Mouse (Mus musculus): ENCODE data around the gene Sos1. TPM values are rescaled to one million over a fixed set of nuclear protein-coding genes. Genes with fewer than 3 reads are reported as not detected.

Sos1 gene
- polyA plus RNA-seq, 1 experiment = 4.2 TPM

DNA sequence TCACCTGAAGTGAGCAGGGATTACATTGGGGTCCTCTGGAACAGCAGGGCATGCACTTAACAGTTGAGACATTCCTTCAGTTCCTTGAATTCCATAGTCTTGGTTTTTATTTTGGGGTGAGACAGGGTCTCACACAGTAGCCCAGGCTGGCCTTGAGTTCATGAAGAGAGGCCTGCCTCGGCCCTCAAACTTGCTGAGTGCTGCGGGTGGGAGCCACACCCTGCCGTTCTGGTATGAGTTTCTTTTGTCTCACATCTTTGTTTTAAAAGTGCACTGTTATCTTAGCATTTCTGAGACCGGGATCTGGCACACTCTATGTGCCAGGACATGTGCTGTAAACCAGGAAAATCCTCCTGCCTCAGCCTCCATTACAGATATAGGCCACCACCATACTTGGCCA is 19.8 kb upstream of the Sos1 start:
- no peak for TF ChIP-seq FOSL1 (IDR thresholded peaks at IDR 0.05; ENCODE audit: insufficient read depth, low read length, poor library complexity, severe bottlenecking)
- no peak for TF ChIP-seq MYOG (IDR thresholded peaks at IDR 0.05; ENCODE audit: control insufficient read depth, extremely low read depth, insufficient read length)
- no peak for TF ChIP-seq MYOD1 (IDR thresholded peaks at IDR 0.05; ENCODE audit: control insufficient read depth, insufficient read length, low read depth)
- TF ChIP-seq MAX (IDR thresholded peaks at IDR 0.05) = no peak
- TF ChIP-seq CEBPB (IDR thresholded peaks at IDR 0.05; ENCODE audit: low read depth) = no peak
- no peak for TF ChIP-seq CTCF (IDR thresholded peaks at IDR 0.05; ENCODE audit: control insufficient read depth, insufficient read depth, insufficient read length)
- no peak for TF ChIP-seq USF1 (IDR thresholded peaks at IDR 0.05; ENCODE audit: low read depth)
- no peaks in the 10 kb centered on the region for H3K79me2 ChIP-seq (ENCODE audit: control insufficient read depth, insufficient read depth)
- no peaks in the 10 kb centered on the region for H3K27me3 ChIP-seq (ENCODE audit: control insufficient read depth, insufficient read depth, insufficient read length)
- H3K36me3 ChIP-seq (ENCODE audit: control insufficient read depth, insufficient read depth) = no peaks in the 10 kb centered on the region
- H3K79me3 ChIP-seq (ENCODE audit: low read depth) = no peaks in the 10 kb centered on the region
- H3ac ChIP-seq (ENCODE audit: control insufficient read depth, insufficient read length, low read depth) = no peak overlapping the region
- no peak overlapping the region for H3K4me3 ChIP-seq (ENCODE audit: insufficient read depth, poor library complexity, severe bottlenecking)

DNA sequence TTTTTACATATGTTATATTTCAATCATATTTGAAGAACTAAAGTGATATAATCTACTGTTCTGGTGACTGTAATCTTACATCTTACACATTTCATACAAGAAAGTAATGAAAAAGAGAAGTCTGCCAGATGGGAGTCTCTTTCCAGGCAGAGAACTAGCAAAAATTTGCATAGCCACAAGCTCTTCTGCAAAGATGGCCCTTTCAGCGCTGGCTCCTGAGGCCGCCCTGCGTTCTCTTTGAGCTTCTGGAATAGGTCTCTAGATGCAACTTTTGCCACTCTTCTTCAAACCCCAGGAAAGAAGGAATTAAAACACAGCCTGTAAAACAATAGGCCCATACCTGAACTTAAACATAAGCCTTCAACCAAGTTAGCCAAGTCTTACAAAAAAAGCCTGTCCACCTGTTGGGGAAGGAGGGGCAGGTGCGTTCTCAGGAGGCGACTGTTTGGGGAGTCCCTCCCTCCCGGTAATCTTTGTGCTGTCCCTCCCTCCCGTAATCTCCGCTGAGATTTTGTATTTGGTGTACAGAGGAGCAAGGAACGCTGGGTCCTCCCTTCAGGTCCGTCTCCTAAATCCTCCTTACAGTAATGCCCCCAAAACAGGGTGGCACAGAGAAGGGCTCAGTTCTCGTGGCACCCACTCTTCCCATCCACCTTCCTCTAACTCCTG is 18.5 kb upstream of the Sos1 start:
- Histone ChIP-seq H3ac (ENCODE audit: control insufficient read depth, insufficient read length, low read depth) (no peak overlapping the region), H3K79me3 (ENCODE audit: low read depth) (no peaks in the 10 kb centered on the region), H3K4me3 (ENCODE audit: insufficient read depth, poor library complexity, severe bottlenecking) (no peak overlapping the region), H3K27me3 (ENCODE audit: control insufficient read depth, insufficient read depth, insufficient read length) (no peaks in the 10 kb centered on the region), H3K79me2 (ENCODE audit: control insufficient read depth, insufficient read depth) (no peaks in the 10 kb centered on the region), H3K36me3 (ENCODE audit: control insufficient read depth, insufficient read depth) (no peaks in the 10 kb centered on the region)
- TF ChIP-seq USF1 (IDR thresholded peaks at IDR 0.05; ENCODE audit: low read depth) (no peak), MYOD1 (IDR thresholded peaks at IDR 0.05; ENCODE audit: control insufficient read depth, insufficient read length, low read depth) (no peak), MYOG (IDR thresholded peaks at IDR 0.05; ENCODE audit: control insufficient read depth, extremely low read depth, insufficient read length) (no peak), CEBPB (IDR thresholded peaks at IDR 0.05; ENCODE audit: low read depth) (no peak), MAX (IDR thresholded peaks at IDR 0.05) (no peak), FOSL1 (IDR thresholded peaks at IDR 0.05; ENCODE audit: insufficient read depth, low read length, poor library complexity, severe bottlenecking) (no peak), CTCF (IDR thresholded peaks at IDR 0.05; ENCODE audit: control insufficient read depth, insufficient read depth, insufficient read length) (no peak)

DNA sequence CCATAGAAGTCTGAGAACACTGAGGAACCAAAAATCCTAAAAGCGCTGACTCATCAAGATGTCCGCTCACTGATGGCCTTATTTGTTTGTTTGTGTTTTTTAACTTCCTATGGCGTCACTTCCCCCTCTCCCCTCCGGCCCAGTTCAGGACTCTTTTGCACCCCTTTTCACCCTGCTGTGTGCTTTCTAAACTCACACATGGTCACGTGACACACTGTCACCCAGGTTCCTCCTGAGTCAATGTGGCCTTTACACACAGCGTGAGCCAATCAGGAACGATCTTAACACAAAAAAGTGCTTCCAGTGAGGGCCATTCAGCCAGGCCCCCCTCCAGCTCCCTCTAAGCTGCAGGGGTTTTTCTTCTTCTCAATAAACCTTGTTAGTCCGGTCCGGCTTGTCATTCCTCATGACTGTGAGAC is 16.9 kb upstream of the Sos1 start:
- Histone ChIP-seq H3K79me2 (ENCODE audit: control insufficient read depth, insufficient read depth) (no peaks in the 10 kb centered on the region), H3K4me3 (ENCODE audit: insufficient read depth, poor library complexity, severe bottlenecking) (no peak overlapping the region), H3K79me3 (ENCODE audit: low read depth) (no peaks in the 10 kb centered on the region), H3ac (ENCODE audit: control insufficient read depth, insufficient read length, low read depth) (no peak overlapping the region), H3K36me3 (ENCODE audit: control insufficient read depth, insufficient read depth) (no peaks in the 10 kb centered on the region), H3K27me3 (ENCODE audit: control insufficient read depth, insufficient read depth, insufficient read length) (no peaks in the 10 kb centered on the region)
- TF ChIP-seq MYOD1 (IDR thresholded peaks at IDR 0.05; ENCODE audit: control insufficient read depth, insufficient read length, low read depth) (no peak), CEBPB (IDR thresholded peaks at IDR 0.05; ENCODE audit: low read depth) (no peak), MAX (IDR thresholded peaks at IDR 0.05) (no peak), MYOG (IDR thresholded peaks at IDR 0.05; ENCODE audit: control insufficient read depth, extremely low read depth, insufficient read length) (no peak), USF1 (IDR thresholded peaks at IDR 0.05; ENCODE audit: low read depth) (no peak), FOSL1 (IDR thresholded peaks at IDR 0.05; ENCODE audit: insufficient read depth, low read length, poor library complexity, severe bottlenecking) (no peak), CTCF (IDR thresholded peaks at IDR 0.05; ENCODE audit: control insufficient read depth, insufficient read depth, insufficient read length) (no peak)

DNA sequence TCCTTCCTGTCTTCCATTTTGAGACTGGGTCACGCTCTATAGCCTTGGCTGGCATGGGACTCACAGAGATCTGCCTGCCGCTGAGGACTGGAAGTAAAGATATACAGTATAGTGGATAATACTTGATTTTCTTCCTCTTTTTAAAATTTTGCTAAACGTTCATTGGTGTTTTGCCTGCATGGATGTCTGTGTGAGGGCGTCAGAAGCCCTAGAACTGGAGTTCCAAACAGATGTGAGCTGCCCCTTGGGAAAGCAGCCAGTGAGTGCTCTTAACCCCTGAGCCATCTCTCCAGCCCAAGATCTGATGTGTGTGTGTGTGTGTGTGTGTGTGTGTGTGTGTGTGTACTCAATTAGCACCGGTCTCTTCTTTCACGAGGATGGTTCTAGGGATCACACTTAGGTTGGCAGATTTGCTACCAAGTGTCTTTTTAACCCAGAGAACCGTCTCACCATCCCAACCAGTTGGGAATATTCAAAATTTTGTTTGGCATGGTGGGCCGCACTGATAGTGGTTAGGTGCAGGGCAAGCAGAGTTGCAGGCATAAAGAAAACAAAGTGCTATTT is 16.4 kb upstream of the Sos1 start:
- no peak overlapping the region for H3K4me3 ChIP-seq (ENCODE audit: insufficient read depth, poor library complexity, severe bottlenecking)
- TF ChIP-seq MAX (IDR thresholded peaks at IDR 0.05) (no peak), USF1 (IDR thresholded peaks at IDR 0.05; ENCODE audit: low read depth) (no peak), FOSL1 (IDR thresholded peaks at IDR 0.05; ENCODE audit: insufficient read depth, low read length, poor library complexity, severe bottlenecking) (no peak), MYOG (IDR thresholded peaks at IDR 0.05; ENCODE audit: control insufficient read depth, extremely low read depth, insufficient read length) (no peak), CEBPB (IDR thresholded peaks at IDR 0.05; ENCODE audit: low read depth) (no peak), CTCF (IDR thresholded peaks at IDR 0.05; ENCODE audit: control insufficient read depth, insufficient read depth, insufficient read length) (no peak), MYOD1 (IDR thresholded peaks at IDR 0.05; ENCODE audit: control insufficient read depth, insufficient read length, low read depth) (no peak)
- H3ac ChIP-seq (ENCODE audit: control insufficient read depth, insufficient read length, low read depth) = no peak overlapping the region
- H3K36me3 ChIP-seq (ENCODE audit: control insufficient read depth, insufficient read depth) = no peaks in the 10 kb centered on the region
- no peaks in the 10 kb centered on the region for H3K79me2 ChIP-seq (ENCODE audit: control insufficient read depth, insufficient read depth)
- H3K79me3 ChIP-seq (ENCODE audit: low read depth) = no peaks in the 10 kb centered on the region
- H3K27me3 ChIP-seq (ENCODE audit: control insufficient read depth, insufficient read depth, insufficient read length) = no peaks in the 10 kb centered on the region

DNA sequence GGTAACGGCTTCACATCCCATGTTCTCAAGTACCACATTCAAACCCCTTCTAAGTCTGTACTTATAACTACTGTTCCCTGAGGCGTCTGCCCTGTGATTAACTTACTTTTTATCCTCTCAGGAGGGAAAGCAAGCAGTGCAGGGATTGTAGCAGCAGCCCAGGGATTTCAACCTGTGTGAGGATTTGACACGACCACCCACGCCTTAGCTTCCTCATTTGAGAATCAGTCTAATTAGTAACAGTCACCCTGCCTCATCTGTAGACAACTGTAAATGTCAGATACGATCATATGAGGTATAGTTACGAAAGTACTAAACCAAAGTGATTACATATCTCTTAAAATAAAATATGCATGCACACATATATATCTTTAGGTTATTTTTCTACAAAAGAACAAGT is 15.9 kb upstream of the Sos1 start:
- no peaks in the 10 kb centered on the region for H3K79me2 ChIP-seq (ENCODE audit: control insufficient read depth, insufficient read depth)
- no peaks in the 10 kb centered on the region for H3K36me3 ChIP-seq (ENCODE audit: control insufficient read depth, insufficient read depth)
- H3K4me3 ChIP-seq (ENCODE audit: insufficient read depth, poor library complexity, severe bottlenecking) = no peak overlapping the region
- H3K27me3 ChIP-seq (ENCODE audit: control insufficient read depth, insufficient read depth, insufficient read length) = no peaks in the 10 kb centered on the region
- no peaks in the 10 kb centered on the region for H3K79me3 ChIP-seq (ENCODE audit: low read depth)
- no peak for TF ChIP-seq CEBPB (IDR thresholded peaks at IDR 0.05; ENCODE audit: low read depth)
- TF ChIP-seq MAX (IDR thresholded peaks at IDR 0.05) = no peak
- TF ChIP-seq CTCF (IDR thresholded peaks at IDR 0.05; ENCODE audit: control insufficient read depth, insufficient read depth, insufficient read length) = no peak
- no peak for TF ChIP-seq MYOD1 (IDR thresholded peaks at IDR 0.05; ENCODE audit: control insufficient read depth, insufficient read length, low read depth)
- no peak for TF ChIP-seq MYOG (IDR thresholded peaks at IDR 0.05; ENCODE audit: control insufficient read depth, extremely low read depth, insufficient read length)
- no peak for TF ChIP-seq USF1 (IDR thresholded peaks at IDR 0.05; ENCODE audit: low read depth)
- H3ac ChIP-seq (ENCODE audit: control insufficient read depth, insufficient read length, low read depth) = no peak overlapping the region
